Mouse (Mus musculus) testis, adult 2 months (tissue): ENCODE results near the gene Ltv1. TPM values are rescaled to one million over a fixed set of nuclear protein-coding genes. Genes with fewer than 3 reads are reported as not detected.
A peak's percentile ranks its signal among the peaks of the same experiment; 100 is the strongest.
"Not testable (repeated sequence)": the region's sequence is repeated elsewhere in the genome, so short reads cannot be mapped to it uniquely, and the experiment has no call there.

Experiments used
- H3K27ac ChIP-seq: fragments of 200-500 bp; 2 replicates; pipeline ENCODE4 v1.5.1; 2012; ENCODE audit warnings: low read depth, low read length; ENCODE audit not compliant: control insufficient read depth, insufficient read depth
- H3K27me3 ChIP-seq: fragments of 200-500 bp; 2 replicates; pipeline ENCODE4 v1.6.1; 2012; ENCODE audit warnings: mild to moderate bottlenecking, low read length, moderate library complexity; ENCODE audit not compliant: control insufficient read depth, insufficient read depth
- H3K36me3 ChIP-seq: fragments of 200-500 bp; 2 replicates; pipeline ENCODE4 v1.6.1; 2012; ENCODE audit warnings: mild to moderate bottlenecking, low read length; ENCODE audit not compliant: control insufficient read depth, insufficient read depth
- H3K4me1 ChIP-seq: fragments of 200-500 bp; 2 replicates; pipeline ENCODE4 v1.6.1; 2012; ENCODE audit warnings: low read length; ENCODE audit not compliant: control insufficient read depth, insufficient read depth
- H3K4me3 ChIP-seq: fragments of 200-500 bp; 2 replicates; pipeline ENCODE4 v1.5.1; 2012; ENCODE audit warnings: low read depth, mild to moderate bottlenecking, low read length, moderate library complexity, mixed read lengths; ENCODE audit not compliant: control insufficient read depth
- CTCF ChIP-seq: fragments of 200-500 bp; IDR thresholded peaks from 2 replicates; pipeline ENCODE4 v1.5.1; 2012; ENCODE audit warnings: low read depth, mild to moderate bottlenecking, inconsistent platforms, low read length, moderate library complexity; ENCODE audit not compliant: control insufficient read depth, insufficient read depth, insufficient replicate concordance
- POLR2A ChIP-seq: fragments of 200-500 bp; IDR thresholded peaks from 2 replicates; pipeline ENCODE4 v1.6.1; 2012; ENCODE audit warnings: low read depth, mild to moderate bottlenecking, inconsistent platforms, low read length, moderate library complexity; ENCODE audit not compliant: control insufficient read depth
- polyA plus RNA-seq: library from polyadenylated mRNA; depleted of rRNA; stranded (reverse); fragments of >200 nt; gene quantifications from 2 replicates; pipeline ENCODE4 v1.2.3, GENCODE M21; 2012

Gene Ltv1
- polyA plus RNA-seq, 1 experiment, result 25.4 TPM

- Histone ChIP-seq H3K4me1 (no peaks in the 10 kb centered on the region), H3K4me3 (no peak overlapping the region), H3K27ac (no peak overlapping the region), H3K36me3 (no peaks in the 10 kb centered on the region), H3K27me3 (no peaks in the 10 kb centered on the region)
- TF ChIP-seq CTCF (no peak), POLR2A (no peak)
Observed at GRCm38 (mm10) chr10:13209930-13210637, 17.1 kb upstream of the Ltv1 start.

DNA sequence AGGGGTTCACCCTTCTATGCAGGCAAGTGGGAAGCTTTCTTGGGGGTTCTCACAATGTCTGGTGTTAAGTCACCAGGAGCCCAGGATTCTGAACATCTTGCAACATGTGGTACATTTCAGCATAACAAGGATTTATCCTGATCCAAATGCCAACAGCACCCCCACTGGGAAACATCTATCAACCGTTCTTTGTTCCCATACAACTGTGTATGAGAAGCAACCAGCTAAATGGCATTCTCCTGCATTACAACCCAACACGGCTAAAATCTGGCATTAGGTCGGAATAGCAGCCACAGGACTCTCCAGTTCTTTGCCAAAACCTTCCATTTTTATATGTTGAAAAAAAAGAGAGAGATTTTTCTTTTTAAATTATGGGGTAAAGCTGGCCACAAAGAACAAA lies 16.5 kb upstream of the Ltv1 start:
- no peak overlapping the region for H3K4me3 ChIP-seq
- no peak overlapping the region for H3K27ac ChIP-seq
- no peaks in the 10 kb centered on the region for H3K27me3 ChIP-seq
- TF ChIP-seq POLR2A (no peak), CTCF (no peak)
- no peaks in the 10 kb centered on the region for H3K36me3 ChIP-seq
- H3K4me1 ChIP-seq, result no peaks in the 10 kb centered on the region

DNA sequence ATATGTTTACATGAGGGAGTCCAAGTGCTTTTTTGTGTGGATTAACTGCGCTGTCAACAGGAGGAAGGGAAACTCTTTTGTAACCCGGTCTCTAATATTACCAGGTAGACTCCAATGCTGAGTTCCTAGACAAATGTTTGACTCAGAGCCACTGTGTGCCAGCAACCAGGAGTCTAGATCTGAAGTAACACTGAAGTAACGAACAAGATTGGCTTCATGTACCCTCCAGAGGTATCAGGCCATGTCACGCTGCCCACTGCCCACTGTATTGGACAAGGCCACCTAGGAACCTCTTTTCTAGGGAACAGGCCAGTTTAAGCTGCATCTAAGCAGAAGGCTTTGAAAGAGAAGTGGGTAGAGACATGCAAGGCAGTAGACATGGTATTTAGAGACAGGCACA lies 16.1 kb upstream of the Ltv1 start:
- Histone ChIP-seq H3K27ac (no peak overlapping the region), H3K36me3 (no peaks in the 10 kb centered on the region), H3K4me3 (no peak overlapping the region), H3K4me1 (no peaks in the 10 kb centered on the region), H3K27me3 (no peaks in the 10 kb centered on the region)
- no peak for TF ChIP-seq CTCF
- TF ChIP-seq POLR2A, result no peak

DNA sequence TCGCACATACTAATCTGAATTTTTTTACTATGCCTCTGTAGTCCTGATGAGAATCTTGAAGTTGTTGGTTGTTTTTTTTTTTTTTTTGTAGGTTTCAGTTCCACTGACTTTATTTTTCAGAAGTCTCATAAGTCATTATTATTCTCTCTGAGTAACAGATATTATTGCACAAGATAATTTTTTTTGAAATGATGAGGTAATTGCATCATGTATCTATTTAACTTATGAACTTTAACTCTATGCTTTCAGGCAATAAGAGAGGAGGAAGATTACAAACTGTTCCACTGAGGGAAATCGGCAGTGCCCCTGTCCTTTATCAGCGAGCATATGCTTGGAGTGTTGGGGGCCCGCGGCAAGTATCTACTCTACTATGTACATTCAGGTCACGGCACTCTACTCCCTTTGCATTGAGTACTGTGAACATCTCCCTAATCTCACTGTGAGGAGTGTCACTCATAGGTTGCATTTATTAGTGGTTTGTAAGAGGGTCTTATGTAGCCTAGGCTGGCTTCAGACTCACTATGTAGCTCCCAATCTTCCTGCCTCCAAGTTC lies 8.8 kb upstream of the Ltv1 start:
- Histone ChIP-seq H3K27me3 (no peaks in the 10 kb centered on the region), H3K36me3 (no peaks in the 10 kb centered on the region), H3K4me3 (no peak overlapping the region), H3K4me1 (0 out of 2 replicates have a peak, but pooled peaks cover 2% of the 10 kb centered on the region), H3K27ac (no peak overlapping the region)
- TF ChIP-seq CTCF (no peak), POLR2A (no peak)

GRCm38 (mm10) chr10:13200862-13201261 lies 7.9 kb upstream of the Ltv1 start:
- TF ChIP-seq CTCF (no peak), POLR2A (no peak)
- Histone ChIP-seq H3K27ac (no peak overlapping the region), H3K27me3 (no peaks in the 10 kb centered on the region), H3K4me1 (0 out of 2 replicates have a peak, but pooled peaks cover 2% of the 10 kb centered on the region), H3K4me3 (no peak overlapping the region), H3K36me3 (no peaks in the 10 kb centered on the region)

- peaks cover 2% of the 10 kb centered on the region; the same call in 1 of the 2 replicates for H3K4me1 ChIP-seq
- no peaks in the 10 kb centered on the region for H3K36me3 ChIP-seq
- TF ChIP-seq CTCF, result no peak
- TF ChIP-seq POLR2A, result no peak
- no peak overlapping the region for H3K4me3 ChIP-seq
- no peaks in the 10 kb centered on the region for H3K27me3 ChIP-seq
- H3K27ac ChIP-seq, result no peak overlapping the region
Observed at GRCm38 (mm10) chr10:13199234-13199633, 6.3 kb upstream of the Ltv1 start.

DNA sequence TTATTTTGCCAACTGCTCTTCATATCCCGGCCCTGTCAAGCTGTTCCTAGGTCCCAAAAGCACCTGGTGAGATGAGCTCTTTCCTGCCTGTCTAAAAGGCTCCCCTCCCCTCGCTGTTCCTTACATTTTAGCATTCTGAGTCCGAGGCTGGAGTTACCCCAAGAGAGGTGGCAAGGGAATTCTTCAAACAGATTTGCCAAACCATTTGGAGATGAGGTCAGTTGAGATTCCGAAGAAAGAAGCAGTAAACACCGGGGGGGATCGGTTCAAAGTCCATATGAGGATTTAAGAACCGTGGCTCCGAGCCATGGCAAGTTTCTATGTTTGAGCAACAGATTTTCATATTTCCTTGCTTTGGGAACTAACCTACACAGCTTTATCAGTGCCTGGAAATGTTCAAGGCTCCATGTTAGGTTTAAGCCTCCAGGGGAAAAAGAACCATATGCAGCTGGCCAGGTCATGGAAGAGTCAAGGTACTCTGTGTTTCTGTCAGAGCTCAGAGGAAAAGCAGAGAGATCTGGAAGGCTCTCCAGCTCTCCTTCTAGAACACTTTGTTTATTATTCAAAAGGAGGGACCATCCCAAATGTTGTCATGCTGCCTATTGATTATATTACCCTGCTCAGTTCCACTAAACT lies 4.0 kb upstream of the Ltv1 start:
- H3K27me3 ChIP-seq, result no peaks in the 10 kb centered on the region
- no peak overlapping the region for H3K27ac ChIP-seq
- TF ChIP-seq POLR2A (no peak), CTCF (no peak)
- no peaks in the 10 kb centered on the region for H3K36me3 ChIP-seq
- no peak overlapping the region for H3K4me3 ChIP-seq
- H3K4me1 ChIP-seq, result peaks cover 10% of the 10 kb centered on the region

DNA sequence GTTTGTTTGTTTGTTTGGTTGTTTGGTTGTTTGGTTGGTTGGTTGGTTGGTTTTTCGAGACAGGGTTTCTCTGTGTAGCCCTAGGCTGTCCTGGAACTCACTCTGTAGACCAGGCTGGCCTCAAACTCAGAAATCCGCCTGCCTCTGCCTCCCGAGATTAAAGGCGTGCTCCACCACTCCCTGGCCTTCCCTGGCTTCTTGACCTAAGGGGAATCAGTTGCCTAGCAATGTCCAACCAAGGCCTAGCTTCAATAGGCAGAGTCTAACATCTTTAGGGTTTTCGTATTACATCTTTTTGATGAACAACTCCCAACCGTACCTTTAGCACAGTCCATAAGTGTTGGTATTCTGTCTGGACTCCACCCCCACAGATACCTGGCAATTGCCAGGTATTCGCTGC lies 528 bp upstream of the Ltv1 start:
- H3K27me3 ChIP-seq, H3K36me3 ChIP-seq: not testable (repeated sequence)
- Histone ChIP-seq H3K4me1 (peaks cover 11% of the 10 kb centered on the region), H3K27ac (peak overlapping the region; percentile 61; the same call in 1 of the 2 replicates), H3K4me3 (peak overlapping the region; percentile 96)
